Mouse (Mus musculus) stomach, postnatal 0 days (tissue): ENCODE measurements around the gene Proser3.

Experiments
- CTCF ChIP-seq: IDR thresholded peaks from 2 replicates; pipeline ENCODE4 v1.5.1; 2016; ENCODE audit warnings: antibody characterized with exemption, low read depth, mild to moderate bottlenecking, moderate library complexity
- EP300 ChIP-seq: optimal IDR thresholded peaks from 2 replicates; pipeline ENCODE3; 2016; ENCODE audit warnings: antibody characterized with exemption

DNA sequence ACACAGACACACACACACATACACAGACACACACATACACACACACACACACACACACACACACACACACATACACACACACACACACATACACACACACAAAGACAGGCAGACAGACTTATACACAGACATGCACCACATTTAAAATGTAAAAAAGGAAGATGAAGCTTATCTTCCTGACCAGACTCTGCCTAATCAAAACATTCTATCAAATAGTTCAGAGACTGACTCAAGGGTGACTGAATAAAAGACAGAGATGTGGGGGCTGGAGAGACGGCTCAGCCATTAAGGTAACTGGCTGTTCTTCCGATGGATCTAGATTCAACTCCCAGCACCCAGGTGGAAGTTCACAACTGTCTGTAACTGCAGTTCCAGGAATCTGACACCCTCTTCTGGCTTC lies 7.8 kb downstream of the Proser3 start:
- TF ChIP-seq CTCF, result no peak
- TF ChIP-seq EP300, result no peak
